Mouse (Mus musculus) limb, embryonic 13.5 days (tissue): ENCODE measurements at regions not wholly inside any gene's neighbourhood (a gene's known extent, or its start where the extent isn't known, plus 50 kb on each side); places are given as distances from the start of the nearest gene placed in this dataset.

ENCODE experiments used
- ATAC-seq: fragments of 200-750 bp; cut with Nextera tagmentation; 2 replicates; pipeline ENCODE4 v1.8.0; 2017; ENCODE audit warnings: low read depth, moderate number of reproducible peaks, moderate TSS enrichment; ENCODE audit not compliant: low FRiP score
- H3K27ac ChIP-seq: fragments of 300-500 bp; sonication (generic); 2 replicates; pipeline ENCODE4 v1.5.1; 2015; ENCODE audit warnings: inconsistent platforms, mild to moderate bottlenecking, moderate library complexity
- H3K27me3 ChIP-seq: fragments of 300-500 bp; sonication (generic); 2 replicates; pipeline ENCODE4 v1.6.1; 2015; ENCODE audit warnings: mild to moderate bottlenecking, inconsistent platforms
- H3K36me3 ChIP-seq: fragments of 300-500 bp; sonication (generic); 2 replicates; pipeline ENCODE4 v1.6.1; 2015; ENCODE audit warnings: inconsistent platforms, mild to moderate bottlenecking, moderate library complexity
- H3K4me1 ChIP-seq: fragments of 300-500 bp; sonication (generic); 2 replicates; pipeline ENCODE4 v1.6.1; 2015; ENCODE audit warnings: inconsistent platforms
- H3K4me2 ChIP-seq: fragments of 300-500 bp; sonication (generic); replicated peaks from 2 replicates; pipeline ENCODE4 v1.6.1; 2015; ENCODE audit warnings: inconsistent platforms, mild to moderate bottlenecking, moderate library complexity
- H3K4me3 ChIP-seq: fragments of 300-500 bp; sonication (generic); 2 replicates; pipeline ENCODE4 v1.5.1; 2015; ENCODE audit warnings: moderate library complexity, mild to moderate bottlenecking, inconsistent platforms
- H3K9ac ChIP-seq: fragments of 300-500 bp; sonication (generic); 2 replicates; pipeline ENCODE4 v1.6.1; 2015; ENCODE audit warnings: mild to moderate bottlenecking, inconsistent platforms
- H3K9me3 ChIP-seq: fragments of 300-500 bp; sonication (generic); 2 replicates; pipeline ENCODE4 v1.6.1; 2016; ENCODE audit warnings: inconsistent platforms
- WGBS: fragments of 180-500 bp; shearing (Covaris S2); methylation state at CpG from one replicate; pipeline ENCODE4 v1.1.7; 2015; 5-methylcytosine and 5-hydroxymethylcytosine counted together

DNA sequence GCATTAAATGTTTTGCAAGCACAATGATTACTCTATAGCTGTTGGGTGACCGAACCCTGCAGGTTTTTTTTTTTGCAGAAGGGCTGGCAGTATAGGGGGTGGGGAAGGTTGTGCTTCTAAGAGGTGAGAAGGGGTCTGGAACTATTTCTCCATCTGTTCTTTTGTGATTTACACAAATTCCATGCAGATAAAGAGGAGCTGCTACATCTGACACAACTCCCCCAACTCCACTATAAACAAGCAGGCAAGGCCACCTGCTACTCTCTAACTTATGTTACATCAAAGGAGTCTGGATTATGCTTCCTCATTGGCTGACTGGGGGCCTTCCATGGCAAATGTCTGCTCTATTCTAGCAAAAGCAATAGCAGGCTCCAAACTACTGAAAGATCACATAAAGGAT lies 299.2 kb upstream of the Flrt2 start:
- 49% methylated on average over 1 of the region's 1 CpGs for WGBS
- Histone ChIP-seq H3K9me3 (no peaks in the 10 kb centered on the region), H3K36me3 (no peaks in the 10 kb centered on the region), H3K4me2 (no peak overlapping the region), H3K27ac (no peak overlapping the region), H3K4me3 (no peak overlapping the region), H3K27me3 (no peaks in the 10 kb centered on the region), H3K4me1 (no peaks in the 10 kb centered on the region), H3K9ac (no peak overlapping the region)
- ATAC-seq, result no peak

- Histone ChIP-seq H3K9ac (no peak overlapping the region), H3K4me3 (no peak overlapping the region), H3K27me3 (no peaks in the 10 kb centered on the region), H3K4me2 (no peak overlapping the region), H3K9me3 (no peaks in the 10 kb centered on the region), H3K36me3 (no peaks in the 10 kb centered on the region), H3K27ac (no peak overlapping the region), H3K4me1 (no peaks in the 10 kb centered on the region)
- 75% methylated on average over 2 of the region's 2 CpGs for WGBS
- no peak for ATAC-seq
Measured at GRCm38 (mm10) chr12:95394991-95395530, 297.0 kb upstream of the Flrt2 start.

GRCm38 (mm10) chr12:95420861-95421260 lies 271.2 kb upstream of the Flrt2 start:
- WGBS, result 67% methylated on average over 3 of the region's 3 CpGs
- Histone ChIP-seq H3K27me3 (no peaks in the 10 kb centered on the region), H3K27ac (no peak overlapping the region), H3K4me1 (no peaks in the 10 kb centered on the region), H3K4me2 (no peak overlapping the region), H3K4me3 (no peak overlapping the region), H3K9ac (no peak overlapping the region), H3K9me3 (no peaks in the 10 kb centered on the region), H3K36me3 (no peaks in the 10 kb centered on the region)
- no peak for ATAC-seq

DNA sequence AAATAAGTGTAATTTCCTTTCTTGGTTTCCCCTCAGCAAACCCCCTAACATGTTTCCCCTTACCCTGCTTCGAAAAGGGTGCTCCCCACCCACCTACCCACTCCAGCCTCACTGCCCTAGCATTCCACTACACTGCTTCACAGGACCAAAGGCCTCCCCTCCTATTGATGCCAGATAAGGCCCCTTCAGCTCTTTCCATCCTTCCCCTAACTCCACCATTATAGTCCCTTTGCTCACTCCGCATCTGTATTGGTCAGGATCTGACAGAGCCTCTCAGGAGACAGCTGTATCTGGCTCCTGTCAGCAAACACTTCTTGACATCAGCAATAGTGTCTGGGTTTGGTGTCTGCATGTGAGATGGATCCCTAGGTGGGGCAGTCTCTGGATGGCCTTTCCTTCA lies 267.3 kb upstream of the Flrt2 start:
- no peaks in the 10 kb centered on the region for H3K9me3 ChIP-seq
- no peak overlapping the region for H3K4me2 ChIP-seq
- no peaks in the 10 kb centered on the region for H3K36me3 ChIP-seq
- no peak overlapping the region for H3K4me3 ChIP-seq
- WGBS, result 63% methylated on average over 2 of the region's 2 CpGs
- H3K4me1 ChIP-seq, result no peaks in the 10 kb centered on the region
- H3K27me3 ChIP-seq, result no peaks in the 10 kb centered on the region
- no peak overlapping the region for H3K27ac ChIP-seq
- ATAC-seq, result no peak
- H3K9ac ChIP-seq, result no peak overlapping the region

DNA sequence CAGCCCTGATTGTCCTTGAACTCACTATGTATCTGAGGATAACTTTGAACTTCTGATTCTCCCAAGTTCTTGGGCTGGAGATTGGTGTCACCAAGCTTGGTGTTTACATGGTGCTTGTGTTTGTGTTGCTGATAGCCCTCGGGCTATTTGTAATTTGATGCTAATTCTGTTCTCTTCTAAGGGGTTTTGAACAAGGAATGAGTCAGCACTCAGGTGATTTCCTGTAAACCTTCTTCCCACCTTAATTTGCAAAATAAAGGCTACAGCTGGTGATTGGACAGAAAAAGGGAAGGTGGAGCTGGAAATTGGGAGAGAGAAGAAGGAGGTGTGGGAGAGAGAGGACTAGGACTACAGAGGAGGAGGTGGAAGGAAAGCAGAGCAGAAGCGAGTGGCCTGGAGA lies 254.8 kb upstream of the Flrt2 start:
- Histone ChIP-seq H3K27me3 (no peaks in the 10 kb centered on the region), H3K4me2 (no peak overlapping the region), H3K9ac (no peak overlapping the region), H3K36me3 (no peaks in the 10 kb centered on the region), H3K9me3 (no peaks in the 10 kb centered on the region), H3K4me3 (no peak overlapping the region), H3K27ac (no peak overlapping the region), H3K4me1 (no peaks in the 10 kb centered on the region)
- no peak for ATAC-seq
- WGBS, result 66% methylated on average over 2 of the region's 2 CpGs

DNA sequence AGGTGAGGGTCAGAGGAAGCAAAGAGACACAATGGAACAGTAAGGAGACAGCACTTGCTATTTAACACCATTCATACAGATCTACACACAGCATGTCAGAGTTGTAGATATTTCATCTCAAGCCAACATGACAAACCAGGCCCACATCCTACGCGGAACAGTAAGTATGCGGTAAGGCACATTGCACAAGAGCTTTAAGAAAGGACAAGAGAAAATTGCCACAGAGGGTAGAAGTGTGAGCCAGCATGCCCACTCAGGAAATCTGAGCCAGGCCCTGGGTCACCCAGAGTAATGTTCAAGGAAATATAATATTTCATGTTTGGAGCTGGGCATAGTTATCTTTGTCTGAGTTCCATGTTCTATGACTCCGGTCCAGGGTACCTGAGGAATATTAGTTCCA lies 234.5 kb upstream of the Flrt2 start:
- Histone ChIP-seq H3K4me3 (no peak overlapping the region), H3K27me3 (no peaks in the 10 kb centered on the region), H3K27ac (no peak overlapping the region), H3K36me3 (no peaks in the 10 kb centered on the region), H3K9me3 (no peaks in the 10 kb centered on the region), H3K4me2 (no peak overlapping the region), H3K9ac (no peak overlapping the region), H3K4me1 (no peaks in the 10 kb centered on the region)
- WGBS, result 91% methylated on average over 4 of the region's 4 CpGs
- ATAC-seq, result no peak

- Histone ChIP-seq H3K4me1 (peaks cover 15% of the 10 kb centered on the region), H3K4me2 (peak overlapping the region; percentile 52), H3K9ac (no peak overlapping the region), H3K4me3 (peak overlapping the region; percentile 5), H3K9me3 (no peaks in the 10 kb centered on the region), H3K27ac (no peak overlapping the region), H3K36me3 (no peaks in the 10 kb centered on the region), H3K27me3 (no peaks in the 10 kb centered on the region)
- peak; percentile 15; the same call in 1 of the 2 replicates for ATAC-seq
- 12% methylated on average over 12 of the region's 12 CpGs for WGBS
Measured at GRCm38 (mm10) chr12:95466502-95467490, 225.2 kb upstream of the Flrt2 start.

GRCm38 (mm10) chr12:95469897-95470296 lies 222.1 kb upstream of the Flrt2 start:
- Histone ChIP-seq H3K4me2 (no peak overlapping the region), H3K27me3 (no peaks in the 10 kb centered on the region), H3K4me3 (no peak overlapping the region), H3K36me3 (no peaks in the 10 kb centered on the region), H3K4me1 (peaks cover 15% of the 10 kb centered on the region), H3K9ac (no peak overlapping the region), H3K27ac (no peak overlapping the region), H3K9me3 (no peaks in the 10 kb centered on the region)
- ATAC-seq, result no peak
- WGBS, result 54% methylated on average over 6 of the region's 6 CpGs

DNA sequence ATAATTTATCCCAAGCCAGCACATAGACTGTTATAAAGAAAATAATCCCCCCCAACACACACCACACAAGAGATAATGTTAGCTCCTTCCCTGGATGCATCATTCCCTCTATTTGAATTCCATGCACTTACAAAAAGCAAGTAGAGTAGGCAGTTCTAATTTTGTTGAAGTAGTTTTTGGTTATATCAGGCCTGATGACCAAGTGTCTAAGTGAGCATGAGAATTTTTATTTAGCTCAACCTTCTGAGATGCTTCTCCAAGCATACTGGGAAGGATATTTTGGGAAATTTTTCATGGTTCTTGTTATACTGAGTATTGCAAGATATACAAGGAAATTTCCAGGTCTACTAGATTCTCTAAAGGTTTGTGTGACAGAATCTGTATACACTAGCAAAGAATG lies 205.5 kb upstream of the Flrt2 start:
- no peak for ATAC-seq
- no peaks in the 10 kb centered on the region for H3K9me3 ChIP-seq
- no peak overlapping the region for H3K9ac ChIP-seq

DNA sequence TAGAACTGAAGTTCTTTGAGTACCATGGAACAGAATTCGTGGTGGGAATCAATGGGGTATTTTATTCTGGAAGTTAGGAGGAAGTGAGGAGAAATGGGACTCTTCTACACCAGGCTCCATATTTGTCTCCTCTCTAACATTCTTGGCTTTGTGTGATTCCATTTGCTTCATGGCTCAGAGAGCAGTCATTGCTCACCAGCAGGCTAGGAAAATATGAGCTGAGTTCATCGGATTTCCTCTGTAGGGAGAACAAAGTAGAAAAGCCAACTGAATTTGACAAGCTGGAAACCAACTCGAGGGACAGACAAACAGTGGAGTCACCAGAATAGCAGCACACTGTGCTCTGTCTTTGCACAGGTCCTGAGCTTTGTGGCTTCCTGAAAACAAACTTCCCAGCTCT lies 203.7 kb upstream of the Flrt2 start:
- no peak overlapping the region for H3K9ac ChIP-seq
- no peak for ATAC-seq
- H3K4me2 ChIP-seq, result no peak overlapping the region
- WGBS, result 55% methylated on average over 3 of the region's 3 CpGs
- H3K27ac ChIP-seq, result no peak overlapping the region
- H3K4me3 ChIP-seq, result no peak overlapping the region
- no peaks in the 10 kb centered on the region for H3K36me3 ChIP-seq
- peaks cover 4% of the 10 kb centered on the region; the same call in 1 of the 2 replicates for H3K4me1 ChIP-seq
- no peaks in the 10 kb centered on the region for H3K9me3 ChIP-seq
- no peaks in the 10 kb centered on the region for H3K27me3 ChIP-seq

More for the DNA sequence above, 205.5 kb upstream of the Flrt2 start:
- Histone ChIP-seq H3K4me2 (no peak overlapping the region), H3K36me3 (no peaks in the 10 kb centered on the region), H3K27ac (no peak overlapping the region), H3K4me3 (no peak overlapping the region), H3K4me1 (peaks cover 4% of the 10 kb centered on the region; the same call in 1 of the 2 replicates), H3K27me3 (no peaks in the 10 kb centered on the region)

DNA sequence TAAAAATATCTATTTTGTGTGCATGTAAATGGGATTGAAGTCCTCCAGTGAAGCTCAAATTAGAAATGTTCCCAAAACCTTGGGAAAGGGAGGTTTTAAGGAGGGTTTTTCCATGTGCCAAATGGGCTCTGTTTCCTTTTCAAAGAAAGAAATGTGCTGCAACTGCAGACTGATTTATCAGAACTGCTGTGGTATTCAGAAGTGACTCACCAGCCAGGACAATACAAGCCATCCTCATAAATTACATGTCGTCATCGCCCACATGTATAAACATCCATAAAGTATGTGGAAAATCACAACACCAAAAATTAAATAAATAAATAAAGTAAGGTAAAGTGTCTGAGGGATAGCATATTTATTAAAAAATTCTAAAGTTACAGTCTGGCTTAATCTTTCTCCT lies 202.7 kb upstream of the Flrt2 start:
- Histone ChIP-seq H3K4me2 (no peak overlapping the region), H3K4me3 (no peak overlapping the region), H3K4me1 (peaks cover 4% of the 10 kb centered on the region; the same call in 1 of the 2 replicates), H3K36me3 (no peaks in the 10 kb centered on the region), H3K27ac (no peak overlapping the region), H3K9me3 (no peaks in the 10 kb centered on the region), H3K9ac (no peak overlapping the region), H3K27me3 (no peaks in the 10 kb centered on the region)
- ATAC-seq, result no peak
- WGBS, result 92% methylated on average over 2 of the region's 2 CpGs

GRCm38 (mm10) chr12:95489848-95490247 lies 202.2 kb upstream of the Flrt2 start:
- no peaks in the 10 kb centered on the region for H3K9me3 ChIP-seq
- no peak overlapping the region for H3K4me2 ChIP-seq
- H3K27me3 ChIP-seq, result no peaks in the 10 kb centered on the region
- H3K4me3 ChIP-seq, result no peak overlapping the region
- no peak overlapping the region for H3K27ac ChIP-seq
- H3K9ac ChIP-seq, result no peak overlapping the region
- H3K4me1 ChIP-seq, result peaks cover 4% of the 10 kb centered on the region; the same call in 1 of the 2 replicates
- no peak for ATAC-seq
- H3K36me3 ChIP-seq, result no peaks in the 10 kb centered on the region
- 85% methylated on average over 2 of the region's 2 CpGs for WGBS
